8 mouse cellular contexts compared by ENCODE assay signal in genomic region chr17:34263811-34264371, GRCm38 (mm10). TPM values are rescaled to one million over a fixed set of nuclear protein-coding genes. Genes with fewer than 3 reads are reported as not detected.
DNase-seq lines count a peak whose midpoint lies in the region; ATAC-seq and TF ChIP-seq lines count a peak whose summit lies in the region.

No protein-coding gene starts in this region.

- no peak overlapping the region for H3K9ac ChIP-seq in heart, postnatal 0 days (replicated peaks; ENCODE audit: low read depth, low read length)
- 0 out of 2 replicates have a peak overlapping the region, but pooled peaks have one; percentile 55 for H3K9ac ChIP-seq in liver, embryonic 12.5 days
- H3K9ac ChIP-seq in neural tube, embryonic 11.5 days (ENCODE audit: low read length), result no peak overlapping the region

- 0 out of 2 replicates have a peak, but pooled peaks cover 5% of the 10 kb centered on the region for H3K9me3 ChIP-seq in megakaryocyte, embryonic 14.5 days
- H3K9me3 ChIP-seq in heart, postnatal 0 days (replicated peaks; ENCODE audit: control insufficient read depth, low read length), result no peaks in the 10 kb centered on the region
- H3K9me3 ChIP-seq in liver, embryonic 12.5 days (replicated peaks), result no peaks in the 10 kb centered on the region
- no peaks in the 10 kb centered on the region for H3K9me3 ChIP-seq in neural tube, embryonic 11.5 days (ENCODE audit: control insufficient read depth, low read length)

- no peak for DNase-seq in heart, postnatal 0 days (ENCODE audit: low spot score)
- peak; percentile 62 for DNase-seq in neural tube, embryonic 11.5 days (ENCODE audit: low spot score)
- DNase-seq in frontal cortex, postnatal 10 days (ENCODE audit: low spot score in 2 of 2), result no peak
- DNase-seq in ovary, postnatal 14 days (ENCODE audit: low spot score), result no peak

- peaks cover 75% of the 10 kb centered on the region for H3K27me3 ChIP-seq in megakaryocyte, embryonic 14.5 days (replicated peaks)
- H3K27me3 ChIP-seq in heart, postnatal 0 days (ENCODE audit: control insufficient read depth, insufficient read depth, low read length), result peaks cover 12% of the 10 kb centered on the region
- H3K27me3 ChIP-seq in liver, embryonic 12.5 days (replicated peaks), result peaks cover 75% of the 10 kb centered on the region
- H3K27me3 ChIP-seq in neural tube, embryonic 11.5 days (ENCODE audit: control insufficient read depth, insufficient read depth, low read length), result peaks cover 7% of the 10 kb centered on the region

- H3K36me3 ChIP-seq in megakaryocyte, embryonic 14.5 days (replicated peaks; ENCODE audit: low read length), result no peaks in the 10 kb centered on the region
- no peaks in the 10 kb centered on the region for H3K36me3 ChIP-seq in heart, postnatal 0 days (replicated peaks; ENCODE audit: control insufficient read depth, insufficient read depth, low read length)
- no peaks in the 10 kb centered on the region for H3K36me3 ChIP-seq in liver, embryonic 12.5 days
- H3K36me3 ChIP-seq in neural tube, embryonic 11.5 days (ENCODE audit: control insufficient read depth, insufficient read depth, low read length), result no peaks in the 10 kb centered on the region

- TF ChIP-seq CTCF in heart, postnatal 0 days (IDR thresholded peaks at IDR 0.05; ENCODE audit: low read depth), result peak; percentile 20; the same call in 1 of the 2 replicates

- WGBS in heart, postnatal 0 days, result 9% methylated on average over 14 of the region's 14 CpGs
- WGBS in liver, embryonic 12.5 days (ENCODE audit: insufficient replicate concordance), result 6% methylated on average over 14 of the region's 14 CpGs
- WGBS in neural tube, embryonic 11.5 days, result 3% methylated on average over 14 of the region's 14 CpGs

- no peak for TF ChIP-seq EP300 in heart, postnatal 0 days (IDR thresholded peaks at IDR 0.05; ENCODE audit: low read depth)

- H3K4me2 ChIP-seq in heart, postnatal 0 days (ENCODE audit: low read depth, low read length), result peak overlapping the region; percentile 85
- peak overlapping the region; percentile 85 for H3K4me2 ChIP-seq in liver, embryonic 12.5 days
- H3K4me2 ChIP-seq in neural tube, embryonic 11.5 days (ENCODE audit: low read depth), result peak overlapping the region; percentile 86

- no peak for ATAC-seq in megakaryocyte, adult 5-6 weeks (ENCODE audit: poor library complexity, severe bottlenecking)
- ATAC-seq in heart, postnatal 0 days (ENCODE audit: insufficient read depth, low read depth), result no peak
- no peak for ATAC-seq in liver, embryonic 12.5 days
- ATAC-seq in neural tube, embryonic 11.5 days (ENCODE audit: insufficient read depth, low FRiP score, low TSS enrichment), result no peak
- no peak for ATAC-seq in frontal cortex, adult (ENCODE audit: low TSS enrichment)

- H3K27ac ChIP-seq in heart, postnatal 0 days (ENCODE audit: low read depth), result no peak overlapping the region
- H3K27ac ChIP-seq in liver, embryonic 12.5 days, result no peak overlapping the region
- H3K27ac ChIP-seq in neural tube, embryonic 11.5 days (ENCODE audit: low read depth, low read length), result no peak overlapping the region

- peak overlapping the region; percentile 90 for H3K4me3 ChIP-seq in megakaryocyte, embryonic 14.5 days (replicated peaks)
- H3K4me3 ChIP-seq in heart, postnatal 0 days (ENCODE audit: low read depth, low read length), result peak overlapping the region; percentile 52
- peak overlapping the region; percentile 54 for H3K4me3 ChIP-seq in liver, embryonic 12.5 days
- peak overlapping the region; percentile 42 for H3K4me3 ChIP-seq in neural tube, embryonic 11.5 days (ENCODE audit: low read depth, low read length)

- H3K4me1 ChIP-seq in megakaryocyte, embryonic 14.5 days, result peaks cover 13% of the 10 kb centered on the region
- no peaks in the 10 kb centered on the region for H3K4me1 ChIP-seq in heart, postnatal 0 days (ENCODE audit: control insufficient read depth, insufficient read depth)
- H3K4me1 ChIP-seq in liver, embryonic 12.5 days, result peaks cover 11% of the 10 kb centered on the region; the same call in 1 of the 2 replicates
- peaks cover 4% of the 10 kb centered on the region for H3K4me1 ChIP-seq in neural tube, embryonic 11.5 days (ENCODE audit: control insufficient read depth, insufficient read depth, low read length)

RNA-seq across cellular contexts. Expression of gene H2-Ab1, which starts 6.4 kb away (rescaled TPM):
- polyA plus RNA-seq in megakaryocyte, embryonic 14.5 days (2012; ENCODE audit: insufficient read depth, low replicate concordance), result 1.8 TPM in 1 of 2 replicates, not detected in the other
- 145 and 162 TPM in 2 replicates for total RNA-seq in megakaryocyte, adult 5-6 weeks (2015)
- 136 and 181 TPM in 2 replicates for total RNA-seq in megakaryocyte, adult 5-6 weeks (2017)
- total RNA-seq in heart, postnatal 0 days (2014; rRNA removed; ENCODE audit: low replicate concordance), result 0.69 and 4.1 TPM in 2 replicates
- polyA plus RNA-seq in heart, postnatal 0 days (2015; fragmentation: Nextera tagmentation; extraction: Ambion mirVana), result 2.0 and 3.6 TPM in 2 replicates
- polyA plus RNA-seq in liver, embryonic 12.5 days (2016; fragmentation: Nextera tagmentation; extraction: Ambion mirVana), result 2.9 and 3.1 TPM in 2 replicates
- polyA plus RNA-seq in neural tube, embryonic 11.5 days (2014; fragmentation: Nextera tagmentation; extraction: Ambion mirVana), result 2.6 and 4.5 TPM in 2 replicates

RNA-seq across cellular contexts. Expression of gene H2-Aa, which starts 23.7 kb away (rescaled TPM):
- 0.64 TPM in 1 of 2 replicates, not detected in the other for polyA plus RNA-seq in megakaryocyte, embryonic 14.5 days (2012; ENCODE audit: insufficient read depth, low replicate concordance)
- 193 and 213 TPM in 2 replicates for total RNA-seq in megakaryocyte, adult 5-6 weeks (2015)
- 91.8 and 109 TPM in 2 replicates for total RNA-seq in megakaryocyte, adult 5-6 weeks (2017)
- total RNA-seq in heart, postnatal 0 days (2014; rRNA removed; ENCODE audit: low replicate concordance), result 5.8 TPM in 1 of 2 replicates, not detected in the other
- polyA plus RNA-seq in heart, postnatal 0 days (2015; fragmentation: Nextera tagmentation; extraction: Ambion mirVana), result 1.7 and 2.5 TPM in 2 replicates
- 0.11 TPM in 1 of 2 replicates, not detected in the other for polyA plus RNA-seq in liver, embryonic 12.5 days (2016; fragmentation: Nextera tagmentation; extraction: Ambion mirVana)
- polyA plus RNA-seq in neural tube, embryonic 11.5 days (2014; fragmentation: Nextera tagmentation; extraction: Ambion mirVana), result not detected in 2 replicates

RNA-seq across cellular contexts. Expression of gene H2-Ob, which starts 25.2 kb away (rescaled TPM):
- polyA plus RNA-seq in megakaryocyte, embryonic 14.5 days (2012; ENCODE audit: insufficient read depth, low replicate concordance), result 0.76 TPM in 1 of 2 replicates, not detected in the other
- 4.2 and 4.7 TPM in 2 replicates for total RNA-seq in megakaryocyte, adult 5-6 weeks (2015)
- total RNA-seq in megakaryocyte, adult 5-6 weeks (2017), result 2.4 and 2.5 TPM in 2 replicates
- total RNA-seq in heart, postnatal 0 days (2014; rRNA removed; ENCODE audit: low replicate concordance), result not detected in 2 replicates
- 0.08 and 0.14 TPM in 2 replicates for polyA plus RNA-seq in heart, postnatal 0 days (2015; fragmentation: Nextera tagmentation; extraction: Ambion mirVana)
- 0.05 and 0.19 TPM in 2 replicates for polyA plus RNA-seq in liver, embryonic 12.5 days (2016; fragmentation: Nextera tagmentation; extraction: Ambion mirVana)
- polyA plus RNA-seq in neural tube, embryonic 11.5 days (2014; fragmentation: Nextera tagmentation; extraction: Ambion mirVana), result not detected in 2 replicates

RNA-seq across cellular contexts. Expression of gene H2-Eb1, which starts 41.8 kb away (rescaled TPM):
- polyA plus RNA-seq in megakaryocyte, embryonic 14.5 days (2012; ENCODE audit: insufficient read depth, low replicate concordance), result 2.8 TPM in 1 of 2 replicates, not detected in the other
- total RNA-seq in megakaryocyte, adult 5-6 weeks (2015), result 35.4 and 38.0 TPM in 2 replicates
- 72.9 and 114 TPM in 2 replicates for total RNA-seq in megakaryocyte, adult 5-6 weeks (2017)
- 1.2 TPM in 1 of 2 replicates, not detected in the other for total RNA-seq in heart, postnatal 0 days (2014; rRNA removed; ENCODE audit: low replicate concordance)
- 4.1 and 4.4 TPM in 2 replicates for polyA plus RNA-seq in heart, postnatal 0 days (2015; fragmentation: Nextera tagmentation; extraction: Ambion mirVana)
- polyA plus RNA-seq in liver, embryonic 12.5 days (2016; fragmentation: Nextera tagmentation; extraction: Ambion mirVana), result 0.15 and 0.37 TPM in 2 replicates
- polyA plus RNA-seq in neural tube, embryonic 11.5 days (2014; fragmentation: Nextera tagmentation; extraction: Ambion mirVana), result 0.70 and 1.8 TPM in 2 replicates
